Mouse (Mus musculus) embryonic facial prominence, embryonic 10.5 days (tissue): ENCODE data around the gene Pls1. TPM values are rescaled to one million over a fixed set of nuclear protein-coding genes. Genes with fewer than 3 reads are reported as not detected.

Experiments used
- DNase-seq: peaks from one replicate; pipeline ENCODE4 v3.0.0-alpha.2; 2017; ENCODE audit warnings: low spot score
- H3K27ac ChIP-seq: fragments of 300-500 bp; sonication (generic); replicated peaks from 2 replicates; pipeline ENCODE4 v1.5.1; 2016; ENCODE audit warnings: mild to moderate bottlenecking
- H3K27me3 ChIP-seq: fragments of 300-500 bp; sonication (generic); replicated peaks from 2 replicates; pipeline ENCODE4 v1.6.1; 2016; ENCODE audit warnings: low read depth, mild to moderate bottlenecking; ENCODE audit not compliant: poor library complexity, severe bottlenecking
- H3K36me3 ChIP-seq: fragments of 300-500 bp; sonication (generic); replicated peaks from 2 replicates; pipeline ENCODE4 v1.6.1; 2016; ENCODE audit warnings: mild to moderate bottlenecking, moderate library complexity
- H3K4me1 ChIP-seq: fragments of 300-500 bp; sonication (generic); 2 replicates; pipeline ENCODE4 v1.6.1; 2016
- H3K4me3 ChIP-seq: fragments of 300-500 bp; sonication (generic); 2 replicates; pipeline ENCODE4 v1.5.1; 2016; ENCODE audit warnings: mild to moderate bottlenecking, moderate library complexity
- H3K9me3 ChIP-seq: fragments of 300-500 bp; sonication (generic); 2 replicates; pipeline ENCODE4 v1.6.1; 2016; ENCODE audit warnings: mild to moderate bottlenecking
- WGBS: fragments of 180-500 bp; shearing (Covaris S2); methylation state at CpG from one replicate; pipeline ENCODE4 v1.1.7; 2016; 5-methylcytosine and 5-hydroxymethylcytosine counted together
- polyA plus RNA-seq: library from polyadenylated mRNA; unstranded; fragments of >200 nt; fragmentation: Nextera tagmentation; extraction: Ambion mirVana; gene quantifications from 2 replicates; pipeline ENCODE4 v1.2.1, GENCODE M21; 2016

The Pls1 gene
- polyA plus RNA-seq: 7.5 and 8.7 TPM in 2 replicates

DNA sequence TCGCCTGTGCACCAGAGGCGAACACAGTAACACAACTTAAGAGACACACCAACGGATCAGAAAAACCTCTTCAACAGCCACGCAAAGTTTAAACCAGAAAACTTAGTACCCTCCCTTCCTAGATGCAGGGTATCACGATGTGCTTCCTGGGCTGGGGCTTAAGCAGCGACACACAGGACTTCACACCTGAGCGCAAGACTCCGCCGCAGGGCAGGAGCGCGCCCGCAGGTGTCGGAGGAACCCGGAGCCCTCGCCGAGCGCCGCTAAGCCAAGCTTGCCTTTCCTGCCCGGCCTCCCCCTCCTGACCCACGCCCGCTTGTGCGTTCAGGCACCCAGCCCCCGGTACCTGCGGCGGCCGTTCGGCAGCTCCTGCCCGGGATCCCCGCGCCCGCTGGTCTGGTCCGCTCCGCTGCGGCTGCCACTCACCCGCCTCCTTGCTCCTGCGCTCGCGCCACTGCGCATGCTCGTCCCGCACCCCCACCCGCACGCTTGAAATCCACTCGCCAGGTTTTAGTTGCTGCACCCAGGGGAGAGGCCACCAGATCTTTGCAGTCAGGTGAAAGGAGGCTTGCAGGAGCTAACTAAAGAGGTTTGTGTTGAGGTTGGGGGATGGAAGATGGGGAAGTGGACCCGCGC is at the start of gene Pls1:
TSS of gene Pls1 (minus strand) at position 487 of the 636 bp plus-strand sequence.
- H3K9me3 ChIP-seq: 0 out of 2 replicates have a peak, but pooled peaks cover 1% of the 10 kb centered on the region
- peak within 1 kb of the TSS; percentile 77 for H3K4me3 ChIP-seq
- no peaks in the 10 kb centered on the region for H3K36me3 ChIP-seq
- under 1% methylated on average over 46 of the region's 46 CpGs for WGBS
- H3K27me3 ChIP-seq: peaks cover 39% of the 10 kb centered on the region
- H3K27ac ChIP-seq: peak within 1 kb of the TSS; percentile 83
- DNase-seq: peak; percentile 92
- H3K4me1 ChIP-seq: peaks cover 21% of the 10 kb centered on the region

DNA sequence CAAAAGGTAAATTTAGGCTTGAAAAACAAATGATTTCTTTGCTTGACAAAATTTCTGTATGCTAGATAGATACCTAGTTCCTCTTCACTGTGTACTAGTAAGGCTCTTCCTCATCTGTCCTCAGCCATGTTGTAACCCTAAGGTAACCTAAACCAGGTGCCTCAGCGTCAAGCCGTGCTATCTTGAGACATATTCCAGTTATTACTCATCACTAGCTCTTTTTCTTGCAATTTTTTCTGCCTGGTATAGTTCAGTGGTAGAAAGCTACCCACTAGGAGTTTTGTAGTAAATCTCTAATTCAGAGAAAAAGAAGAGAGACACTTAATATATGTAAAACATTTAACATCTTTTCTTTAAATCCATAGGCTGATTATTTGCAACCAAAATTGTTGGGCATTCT is 37.6 kb upstream of the Pls1 start:
- Histone ChIP-seq H3K4me3 (no peak overlapping the region), H3K4me1 (no peaks in the 10 kb centered on the region), H3K9me3 (no peaks in the 10 kb centered on the region), H3K27me3 (no peaks in the 10 kb centered on the region), H3K36me3 (peaks cover 65% of the 10 kb centered on the region), H3K27ac (no peak overlapping the region)
- 94% methylated on average over 2 of the region's 2 CpGs for WGBS
- no peak for DNase-seq

- H3K36me3 ChIP-seq: peaks cover 65% of the 10 kb centered on the region
These were observed 33.1 kb upstream of the Pls1 start for GRCm38 (mm10) chr9:95878246-95878645.

DNA sequence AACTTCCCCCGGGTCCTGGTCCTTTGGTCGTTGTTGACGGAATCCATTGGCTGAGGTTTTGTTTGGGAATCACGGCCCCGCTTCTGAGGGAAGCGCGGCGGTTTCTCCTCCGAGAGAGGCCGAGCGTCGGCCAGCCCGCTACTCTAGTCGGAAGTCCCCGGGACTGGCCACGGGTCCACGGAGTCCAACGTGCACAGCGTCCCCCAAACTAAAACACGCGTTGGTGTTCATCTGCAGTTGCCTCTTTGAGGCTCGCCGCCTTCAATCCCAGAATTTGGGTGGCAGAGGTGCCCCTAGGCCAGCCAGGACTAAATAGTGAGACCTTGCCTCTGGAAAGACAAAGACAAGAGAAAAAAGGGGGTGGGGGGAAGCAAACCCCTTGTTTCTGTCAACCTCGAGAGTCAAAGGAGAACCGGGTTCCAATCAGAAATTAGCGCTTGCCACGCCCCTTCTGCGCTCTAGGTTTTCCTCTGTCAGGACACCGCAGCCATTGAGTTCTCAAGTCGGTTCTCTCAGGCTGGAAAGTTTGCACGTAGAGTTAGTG is 13.0 kb upstream of the Pls1 start:
- peaks cover 3% of the 10 kb centered on the region for H3K4me1 ChIP-seq
- H3K4me3 ChIP-seq: peak overlapping the region; percentile 92
- peak; percentile 74 for DNase-seq
- H3K27me3 ChIP-seq: no peaks in the 10 kb centered on the region
- peak overlapping the region; percentile 93 for H3K27ac ChIP-seq
- H3K9me3 ChIP-seq: no peaks in the 10 kb centered on the region
- H3K36me3 ChIP-seq: peaks cover 13% of the 10 kb centered on the region
- WGBS: under 1% methylated on average over 31 of the region's 31 CpGs

More at GRCm38 (mm10) chr9:95878246-95878645, 33.1 kb upstream of the Pls1 start:
- H3K4me3 ChIP-seq: no peak overlapping the region
- H3K27ac ChIP-seq: no peak overlapping the region
- 95% methylated on average over 5 of the region's 5 CpGs for WGBS
- H3K9me3 ChIP-seq: no peaks in the 10 kb centered on the region
- no peaks in the 10 kb centered on the region for H3K27me3 ChIP-seq
- no peaks in the 10 kb centered on the region for H3K4me1 ChIP-seq
- DNase-seq: no peak

DNA sequence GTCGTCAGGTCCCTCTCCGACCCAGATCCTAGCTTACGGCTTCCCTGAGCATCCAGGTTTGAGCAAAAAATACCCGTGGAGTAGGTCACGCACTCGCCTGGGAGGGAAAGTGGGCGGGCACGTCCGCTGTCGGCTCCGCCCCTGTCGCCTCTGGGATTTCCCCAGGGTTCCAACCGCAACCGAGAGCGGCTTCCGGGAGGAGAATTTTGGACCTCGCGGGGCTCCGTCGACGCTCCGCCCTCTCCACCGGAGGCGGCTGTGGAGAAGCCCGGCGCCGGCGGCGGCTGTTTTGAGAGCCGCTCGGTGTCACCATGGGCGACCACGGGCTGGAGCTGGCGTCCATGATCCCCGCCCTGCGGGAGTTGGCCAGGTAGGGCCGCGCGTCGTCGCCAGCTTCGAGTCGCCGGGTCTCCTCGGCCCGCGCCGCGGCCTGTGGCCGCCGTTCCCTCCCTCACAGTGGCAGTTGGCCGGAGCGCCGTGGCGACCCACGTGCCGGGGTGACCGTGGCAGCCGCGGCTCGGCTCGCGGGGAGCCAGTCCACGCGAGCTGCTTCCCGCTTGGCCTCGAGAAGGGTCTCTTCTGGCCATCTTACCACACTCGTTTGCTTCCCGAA is 12.4 kb upstream of the Pls1 start, which contains the start of gene Atr:
TSS of gene Atr (plus strand) at position 184 of the 613 bp plus-strand sequence.
- H3K9me3 ChIP-seq: no peaks in the 10 kb centered on the region
- H3K27me3 ChIP-seq: no peaks in the 10 kb centered on the region
- peak; percentile 94 for DNase-seq
- H3K27ac ChIP-seq: peak within 1 kb of the TSS; percentile 93
- peaks cover 8% of the 10 kb centered on the region for H3K36me3 ChIP-seq
- peak within 1 kb of the TSS; percentile 92 for H3K4me3 ChIP-seq
- peaks cover 3% of the 10 kb centered on the region for H3K4me1 ChIP-seq
- WGBS: under 1% methylated on average over 69 of the region's 69 CpGs

DNA sequence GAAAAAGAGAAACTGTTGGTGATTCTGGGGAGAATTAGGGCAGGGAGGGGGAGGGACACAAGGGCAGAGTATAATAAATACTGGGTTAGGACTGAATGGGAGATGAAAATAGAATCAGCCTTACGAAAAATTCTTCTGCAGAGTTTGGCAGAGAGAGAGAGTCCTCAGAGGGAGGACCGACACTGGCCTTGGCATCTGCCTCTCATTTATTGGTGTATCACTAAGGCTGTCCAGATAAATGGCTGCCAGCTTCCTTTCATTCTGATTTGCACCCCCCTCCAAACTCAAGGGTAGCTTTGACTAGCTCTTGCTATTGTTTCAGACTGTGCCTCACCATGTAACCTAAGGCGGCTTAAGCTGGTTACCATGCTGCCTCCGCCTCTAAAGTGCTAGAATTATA is 10.9 kb upstream of the Pls1 start:
- H3K27ac ChIP-seq: no peak overlapping the region
- H3K9me3 ChIP-seq: no peaks in the 10 kb centered on the region
- no peak overlapping the region for H3K4me3 ChIP-seq
- H3K27me3 ChIP-seq: no peaks in the 10 kb centered on the region
- peaks cover 3% of the 10 kb centered on the region for H3K4me1 ChIP-seq
- 90% methylated on average over 4 of the region's 4 CpGs for WGBS
- DNase-seq: no peak
- H3K36me3 ChIP-seq: no peaks in the 10 kb centered on the region

DNA sequence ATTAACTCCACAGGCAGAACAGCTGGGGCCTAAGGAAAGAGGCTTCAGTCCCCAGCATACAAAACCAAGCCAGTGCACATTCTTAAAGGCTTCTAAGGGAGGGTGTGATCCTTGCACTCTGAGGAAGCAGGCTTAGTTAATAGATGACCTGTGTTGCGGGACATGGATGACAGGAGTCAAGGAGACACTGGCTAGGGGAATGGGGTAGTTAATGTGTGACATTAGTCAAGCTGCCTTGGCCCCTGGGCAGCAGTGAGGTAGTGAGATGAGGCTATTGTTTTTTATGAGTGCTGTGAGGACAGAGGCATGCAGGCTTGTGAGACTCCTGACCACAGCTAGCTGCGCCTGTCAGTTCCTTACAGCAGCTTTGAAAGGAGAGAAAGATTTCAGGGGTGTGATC is 9.8 kb upstream of the Pls1 start:
- H3K9me3 ChIP-seq: no peaks in the 10 kb centered on the region
- H3K4me1 ChIP-seq: peaks cover 3% of the 10 kb centered on the region
- H3K27ac ChIP-seq: no peak overlapping the region
- 77% methylated on average over 2 of the region's 2 CpGs for WGBS
- no peak for DNase-seq
- H3K27me3 ChIP-seq: no peaks in the 10 kb centered on the region
- H3K36me3 ChIP-seq: no peaks in the 10 kb centered on the region
- no peak overlapping the region for H3K4me3 ChIP-seq

DNA sequence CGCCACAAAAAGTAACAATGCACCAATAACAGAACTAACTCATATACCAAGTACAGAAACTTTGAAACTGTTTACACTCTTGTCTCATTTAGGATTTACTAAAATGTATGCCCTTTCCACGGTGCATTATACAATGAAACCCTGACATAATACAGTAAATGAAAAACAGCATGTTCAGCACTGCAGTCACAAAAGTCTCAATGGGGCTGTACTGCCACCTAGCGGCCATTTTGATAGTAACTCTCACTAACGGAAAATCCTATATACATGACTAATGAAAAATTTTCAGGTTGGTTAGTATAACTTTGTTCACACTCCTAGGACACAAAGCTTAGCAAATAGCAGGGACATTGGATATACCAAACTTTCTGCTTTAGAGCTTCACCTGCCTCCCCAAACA is 7.8 kb upstream of the Pls1 start:
- Histone ChIP-seq H3K27ac (no peak overlapping the region), H3K4me1 (peaks cover 3% of the 10 kb centered on the region), H3K9me3 (no peaks in the 10 kb centered on the region), H3K36me3 (no peaks in the 10 kb centered on the region), H3K27me3 (no peaks in the 10 kb centered on the region), H3K4me3 (no peak overlapping the region)
- peak; percentile 79 for DNase-seq
- WGBS: 27% methylated on average over 4 of the region's 4 CpGs

- H3K9me3 ChIP-seq: no peaks in the 10 kb centered on the region
- WGBS: 74% methylated on average over 11 of the region's 11 CpGs
- H3K27me3 ChIP-seq: peaks cover 1% of the 10 kb centered on the region
- no peaks in the 10 kb centered on the region for H3K4me1 ChIP-seq
- H3K4me3 ChIP-seq: no peak overlapping the region
- DNase-seq: no peak
- H3K27ac ChIP-seq: no peak overlapping the region
- H3K36me3 ChIP-seq: no peaks in the 10 kb centered on the region
These were observed 6.6 kb upstream of the Pls1 start for GRCm38 (mm10) chr9:95851671-95852070.

DNA sequence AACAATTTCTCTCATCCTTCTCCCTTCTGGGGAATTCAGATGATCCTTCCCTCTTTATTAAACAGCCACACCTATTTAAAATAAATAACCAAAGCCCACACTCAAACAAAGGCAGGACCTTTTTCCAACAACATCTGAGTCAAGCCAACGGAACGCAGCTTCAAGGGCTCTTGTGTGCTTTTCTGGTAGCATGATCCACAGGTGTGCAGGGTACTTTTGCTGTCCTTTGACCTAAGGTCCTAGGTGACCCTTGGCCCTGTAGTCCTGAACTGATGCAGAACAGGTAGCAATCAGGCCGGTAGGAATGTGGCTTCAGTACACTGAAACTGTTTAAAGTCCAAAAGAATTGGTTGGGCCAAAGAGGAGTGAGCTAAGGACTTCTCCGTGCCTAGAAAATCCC is 600 bp upstream of the Pls1 start:
- H3K4me3 ChIP-seq: peak overlapping the region; percentile 77; the same call in 1 of the 2 replicates
- WGBS: 63% methylated on average over 4 of the region's 4 CpGs
- DNase-seq: no peak
- peaks cover 39% of the 10 kb centered on the region for H3K27me3 ChIP-seq
- no peak overlapping the region for H3K27ac ChIP-seq
- no peaks in the 10 kb centered on the region for H3K36me3 ChIP-seq
- peaks cover 21% of the 10 kb centered on the region for H3K4me1 ChIP-seq
- 0 out of 2 replicates have a peak, but pooled peaks cover 1% of the 10 kb centered on the region for H3K9me3 ChIP-seq

DNA sequence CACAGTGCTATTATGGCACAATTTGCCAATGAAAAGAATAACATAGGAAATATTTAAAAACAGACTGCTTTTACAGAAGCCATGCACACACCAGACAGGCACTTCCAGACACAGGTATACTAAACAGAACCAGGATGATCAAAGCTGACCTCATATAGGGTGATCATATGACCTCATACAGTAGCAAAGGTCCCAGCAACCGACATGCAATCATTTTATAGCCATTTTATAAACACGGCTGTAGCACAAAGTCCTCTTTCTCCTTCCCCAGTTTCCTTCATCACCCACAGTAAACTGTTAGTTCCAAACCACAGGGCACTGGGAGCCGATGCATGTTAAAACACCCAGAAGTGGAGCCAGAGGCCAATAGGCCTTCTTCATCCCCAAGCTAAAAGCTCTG is 5.7 kb downstream of the Pls1 start:
- Histone ChIP-seq H3K4me1 (peaks cover 11% of the 10 kb centered on the region), H3K36me3 (no peaks in the 10 kb centered on the region), H3K4me3 (no peak overlapping the region), H3K27ac (no peak overlapping the region), H3K27me3 (peaks cover 16% of the 10 kb centered on the region), H3K9me3 (0 out of 2 replicates have a peak, but pooled peaks cover 1% of the 10 kb centered on the region)
- WGBS: 89% methylated on average over 3 of the region's 3 CpGs
- DNase-seq: no peak

GRCm38 (mm10) chr9:95835741-95836140 is 9.4 kb downstream of the Pls1 start:
- Histone ChIP-seq H3K27me3 (no peaks in the 10 kb centered on the region), H3K27ac (no peak overlapping the region), H3K9me3 (no peaks in the 10 kb centered on the region), H3K4me1 (no peaks in the 10 kb centered on the region), H3K36me3 (no peaks in the 10 kb centered on the region), H3K4me3 (no peak overlapping the region)
- WGBS: 93% methylated on average over 10 of the region's 10 CpGs
- no peak for DNase-seq

DNA sequence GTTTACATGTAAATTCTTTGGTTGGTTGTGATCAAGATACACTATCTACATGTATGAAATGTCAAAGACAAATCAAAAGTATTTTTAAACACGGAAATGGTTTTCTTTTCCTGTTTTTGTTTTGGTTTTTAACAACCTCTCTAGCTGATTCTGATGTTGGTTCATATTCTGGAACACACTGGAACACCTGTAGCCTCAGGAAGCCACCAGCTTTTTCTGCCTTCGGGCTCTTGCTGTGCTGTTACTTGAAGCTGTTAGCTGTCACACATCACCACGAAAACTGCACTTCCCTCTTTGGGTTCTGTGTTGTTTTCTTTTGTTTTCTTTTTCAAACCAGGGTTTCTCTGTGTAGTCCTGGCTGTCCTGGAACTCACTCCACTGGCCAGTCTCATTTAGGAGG is 10.3 kb downstream of the Pls1 start:
- WGBS: 69% methylated on average over 3 of the region's 3 CpGs
- no peak for DNase-seq
- Histone ChIP-seq H3K27ac (no peak overlapping the region), H3K4me1 (no peaks in the 10 kb centered on the region), H3K36me3 (no peaks in the 10 kb centered on the region), H3K9me3 (no peaks in the 10 kb centered on the region), H3K4me3 (no peak overlapping the region), H3K27me3 (no peaks in the 10 kb centered on the region)
